ENCODE assay signal across 17 mouse cellular contexts in the genomic region with DNA sequence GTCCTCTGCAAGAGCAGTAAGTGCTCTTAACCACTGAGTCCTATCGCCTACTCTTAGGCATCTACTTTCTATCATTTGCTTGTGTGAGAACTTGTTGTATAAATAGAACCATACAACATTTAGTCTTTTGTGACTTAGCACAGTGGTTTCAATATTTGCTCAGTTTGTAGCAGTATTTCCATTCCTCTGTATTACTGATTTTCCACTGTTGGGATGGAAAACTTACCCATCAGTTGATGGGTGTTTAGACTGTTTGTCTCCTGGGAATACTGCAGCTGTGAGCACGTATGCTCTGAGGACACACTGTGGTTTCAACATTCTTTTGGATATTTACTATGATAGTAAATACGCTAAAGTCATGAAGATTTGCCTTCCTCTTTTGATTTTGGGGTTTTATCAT.
"Had no signal": no experiment of that assay in that cellular context is flagged by ENCODE, and none has a peak within 500 bp of the region (broad histone marks: within the 10 kb centered on the region; RNA-seq: fewer than 3 reads in every experiment).

No protein-coding gene starts in this region.

- H3K4me3 ChIP-seq: neural tube, embryonic 12.5 days; neural tube, embryonic 13.5 days; neural tube, embryonic 15.5 days; stomach, embryonic 15.5 days had no signal

- H3K9ac ChIP-seq: neural tube, embryonic 12.5 days; neural tube, embryonic 13.5 days; neural tube, embryonic 15.5 days; stomach, embryonic 15.5 days had no signal

- H3K27me3 ChIP-seq: neural tube, embryonic 12.5 days; neural tube, embryonic 13.5 days; neural tube, embryonic 15.5 days; stomach, embryonic 15.5 days had no signal

- H3K27ac ChIP-seq: neural tube, embryonic 12.5 days; neural tube, embryonic 13.5 days; neural tube, embryonic 15.5 days; stomach, embryonic 15.5 days; stomach, postnatal 0 days had no signal

- H3K4me2 ChIP-seq: neural tube, embryonic 12.5 days; neural tube, embryonic 13.5 days; neural tube, embryonic 15.5 days; stomach, embryonic 15.5 days had no signal

- DNase-seq: retina, postnatal 1 day; right cerebral cortex, adult 18-20 months; right cerebral cortex, postnatal 14 days; right cerebral cortex, postnatal 25 days; right cerebral cortex, postnatal 4 days; spleen, adult 18-20 months; thymus, adult 18-20 months; thymus, adult 2 months; thymus, postnatal 14 days; thymus, postnatal 25 days; thymus, postnatal 36 days; thymus, postnatal 4 days had no signal

- H3K4me1 ChIP-seq: neural tube, embryonic 15.5 days; stomach, embryonic 15.5 days had no signal

- H3K9me3 ChIP-seq: neural tube, embryonic 12.5 days; neural tube, embryonic 13.5 days; neural tube, embryonic 15.5 days; stomach, embryonic 15.5 days had no signal
